Mouse (Mus musculus) lung, adult 18-20 months (tissue): ENCODE results near the gene Srsf4.

Experiments
- DNase-seq, 2 experiments: peaks; one replicate each; pipeline ENCODE4 v3.0.0; 2022; ENCODE audit warnings: mixed read lengths in 2 of 2

Srsf4 gene

GRCm38 (mm10) chr4:131873293-131874168 is at the start of gene Srsf4:
Srsf4 (plus strand) TSS chr4:131873617.
- DNase-seq = peak; percentile 92 to 95

DNA sequence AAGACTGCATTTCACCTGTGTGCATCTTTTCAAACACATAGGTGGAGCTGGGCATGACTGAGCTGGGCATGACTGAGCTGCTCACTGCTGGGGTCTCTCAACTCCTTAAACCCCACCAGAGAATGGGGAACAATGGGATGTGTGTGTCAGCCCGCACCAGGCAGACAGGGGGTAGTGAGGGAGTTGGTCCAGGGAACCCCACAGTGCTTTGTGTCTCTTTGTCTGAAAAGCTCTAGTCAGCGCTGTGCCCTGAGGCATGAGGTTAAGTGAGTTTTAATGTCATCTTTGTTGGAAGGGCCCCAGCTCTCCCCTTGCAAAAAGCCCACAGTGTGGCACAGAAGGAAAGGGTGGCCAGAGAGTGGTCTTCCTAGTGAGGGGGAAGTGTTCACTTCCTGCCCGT is 48.5 kb upstream of the Srsf4 start:
- DNase-seq = no peak

DNA sequence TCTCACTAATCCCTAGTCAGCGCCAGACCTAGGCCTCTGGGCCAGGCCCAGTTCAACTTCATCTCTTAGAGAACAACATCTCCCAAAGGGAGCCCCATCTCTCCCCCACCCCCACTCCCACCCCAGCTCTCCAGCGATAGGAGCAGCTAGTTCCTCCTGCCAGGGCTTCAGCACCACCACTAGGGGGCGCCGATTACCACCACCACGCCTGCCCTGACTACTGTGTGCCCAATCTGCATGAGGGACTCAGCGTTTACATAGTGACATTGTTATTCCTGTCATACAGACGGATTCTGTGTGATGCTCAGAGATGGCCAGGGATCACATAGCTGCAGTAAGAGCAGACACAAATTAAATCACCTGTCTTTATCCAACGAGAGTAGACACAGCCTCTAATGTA is 47.6 kb upstream of the Srsf4 start:
- DNase-seq = peak; percentile 48 to 57

DNA sequence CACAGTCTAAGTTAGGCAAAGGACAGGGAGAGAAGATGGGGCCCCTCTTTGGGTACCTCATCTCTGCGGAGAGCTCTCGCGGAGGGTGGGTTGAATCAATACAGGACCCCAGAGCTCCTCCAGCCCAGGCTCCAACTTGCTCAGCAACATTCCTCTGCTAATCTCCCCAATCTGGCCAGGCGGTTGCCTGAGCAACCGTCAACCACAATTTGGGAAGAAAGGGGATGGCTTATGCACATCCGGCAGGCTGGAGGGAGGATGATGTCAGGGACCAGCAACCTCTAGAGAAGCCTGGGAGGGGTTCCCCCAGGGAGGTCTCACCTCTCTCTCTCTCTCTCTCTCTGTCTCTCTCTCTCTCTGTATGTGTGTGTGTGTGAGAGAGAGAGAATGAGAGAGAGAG is 46.5 kb upstream of the Srsf4 start:
- peak in 1 of 2 experiments; percentile 20 for DNase-seq

DNA sequence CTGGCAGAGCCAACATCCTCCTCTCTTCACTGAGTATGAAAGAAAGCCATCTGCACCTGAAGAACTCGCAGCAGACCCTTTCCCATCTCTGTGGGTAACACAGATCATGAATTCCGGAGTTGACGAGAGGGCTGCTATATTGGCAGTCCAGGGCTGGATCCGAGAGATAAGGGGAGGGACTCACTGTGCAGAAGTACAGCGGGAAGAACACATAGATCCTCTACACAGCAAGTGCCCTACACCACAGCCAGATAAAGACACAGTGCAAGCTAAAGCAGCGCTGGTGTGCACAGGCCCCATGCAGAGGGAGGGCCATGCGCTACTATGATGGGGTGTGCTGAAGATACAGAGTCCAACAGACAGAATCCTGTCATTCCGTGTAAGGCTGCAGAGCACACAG is 44.3 kb upstream of the Srsf4 start:
- DNase-seq = no peak

- peak in 1 of 2 experiments; percentile 16 for DNase-seq
Observed at GRCm38 (mm10) chr4:131831546-131832045, 41.8 kb upstream of the Srsf4 start.

- no peak for DNase-seq
Observed at GRCm38 (mm10) chr4:131832759-131833407, 40.5 kb upstream of the Srsf4 start.

GRCm38 (mm10) chr4:131833971-131834609 is 39.3 kb upstream of the Srsf4 start:
- peak; percentile 25 to 28 for DNase-seq

- DNase-seq = peak; percentile 64 to 74
Observed at GRCm38 (mm10) chr4:131836351-131836881, 37.0 kb upstream of the Srsf4 start.

DNA sequence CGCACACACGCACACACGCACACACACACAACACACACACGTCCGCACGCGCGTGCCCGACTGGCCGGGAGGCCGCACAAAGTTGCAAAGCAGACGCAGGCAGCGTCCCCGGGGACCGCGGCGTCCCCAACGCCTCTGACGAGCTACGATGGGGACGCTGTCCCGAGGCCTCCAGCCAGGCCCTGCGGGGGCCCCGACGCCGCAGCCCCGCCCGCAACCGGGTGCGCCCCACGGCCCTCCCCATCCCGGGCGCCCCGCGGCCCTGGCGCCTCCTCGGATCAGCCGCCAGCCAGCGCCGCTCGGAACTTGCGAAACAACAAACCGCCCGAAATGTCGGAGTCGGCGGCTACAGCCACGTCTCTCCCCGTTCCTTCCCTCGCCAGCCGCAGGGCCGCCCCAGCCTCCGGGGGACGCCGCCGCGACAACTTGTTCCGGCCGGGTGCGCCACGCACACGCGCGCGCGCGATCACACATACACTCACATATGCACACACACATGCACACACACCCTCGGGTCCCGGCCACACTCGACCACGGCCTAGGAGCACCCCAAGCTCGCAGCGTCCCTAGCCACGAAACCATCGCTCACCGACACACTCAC is 36.4 kb upstream of the Srsf4 start:
- DNase-seq = peak; percentile 47 to 62

DNA sequence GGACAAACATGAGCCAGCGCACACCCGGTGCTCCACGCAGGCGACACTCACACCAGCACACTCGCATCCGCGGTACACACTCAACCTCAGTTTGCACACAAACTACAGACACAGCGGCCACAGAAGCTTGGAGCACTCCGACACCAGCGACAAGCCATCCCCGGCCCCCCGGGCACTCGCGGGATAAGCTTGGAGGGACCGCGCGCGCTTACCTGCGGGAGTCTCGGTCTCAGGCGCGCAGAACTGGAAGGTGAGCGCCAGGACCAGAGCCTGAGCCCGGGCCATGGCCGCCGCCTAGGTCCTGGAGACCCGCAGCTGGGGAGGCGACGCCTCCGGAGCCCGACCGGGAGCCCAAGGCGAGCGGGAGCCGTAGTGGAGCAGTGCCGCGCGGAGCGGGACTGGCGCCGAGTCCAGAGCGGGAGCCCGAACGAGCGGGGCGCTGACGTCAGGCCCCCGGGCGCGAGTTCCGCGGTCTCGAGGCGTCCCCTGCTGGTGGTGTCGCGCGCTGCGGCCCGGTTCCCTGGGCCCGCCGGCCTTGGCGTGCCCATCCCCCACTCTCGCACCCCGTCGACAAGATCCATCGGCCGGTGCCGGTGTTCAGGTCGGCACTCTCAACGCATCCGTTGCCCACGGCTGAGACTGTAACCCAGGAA is 35.4 kb upstream of the Srsf4 start, which contains the start of gene Ptpru:
Ptpru (minus strand) TSS at position 417 of the 653 bp plus-strand sequence.
- DNase-seq = peak; percentile 87 to 90

DNA sequence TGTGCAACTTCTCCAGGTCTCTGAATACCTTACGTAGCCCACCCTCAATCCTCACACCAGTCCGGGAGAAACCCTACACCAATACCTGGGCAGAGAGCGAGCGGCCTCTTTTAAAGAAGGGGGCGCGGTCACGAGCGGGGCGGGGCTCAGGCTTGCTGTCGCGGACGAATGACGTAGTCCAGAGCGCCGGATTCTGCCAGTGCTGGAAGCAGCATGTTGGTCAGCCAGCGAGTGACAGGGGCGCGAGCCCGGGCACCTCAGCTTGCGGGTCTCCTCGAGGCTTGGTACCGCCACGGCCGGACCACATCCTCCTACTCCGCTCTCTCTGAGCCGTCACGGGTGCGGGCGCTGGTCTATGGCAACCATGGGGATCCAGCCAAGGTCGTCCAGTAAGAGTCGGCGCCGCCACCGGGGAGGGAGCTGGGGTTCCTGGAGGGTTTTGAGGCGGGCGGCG is 30.1 kb upstream of the Srsf4 start, which contains the start of gene Mecr:
Mecr (plus strand) TSS at position 181 of the 454 bp plus-strand sequence.
- DNase-seq = peak; percentile 93

- no peak for DNase-seq
Observed at GRCm38 (mm10) chr4:131845991-131846778, 27.2 kb upstream of the Srsf4 start.

- DNase-seq = no peak
Observed at GRCm38 (mm10) chr4:131848082-131848481, 25.3 kb upstream of the Srsf4 start.

DNA sequence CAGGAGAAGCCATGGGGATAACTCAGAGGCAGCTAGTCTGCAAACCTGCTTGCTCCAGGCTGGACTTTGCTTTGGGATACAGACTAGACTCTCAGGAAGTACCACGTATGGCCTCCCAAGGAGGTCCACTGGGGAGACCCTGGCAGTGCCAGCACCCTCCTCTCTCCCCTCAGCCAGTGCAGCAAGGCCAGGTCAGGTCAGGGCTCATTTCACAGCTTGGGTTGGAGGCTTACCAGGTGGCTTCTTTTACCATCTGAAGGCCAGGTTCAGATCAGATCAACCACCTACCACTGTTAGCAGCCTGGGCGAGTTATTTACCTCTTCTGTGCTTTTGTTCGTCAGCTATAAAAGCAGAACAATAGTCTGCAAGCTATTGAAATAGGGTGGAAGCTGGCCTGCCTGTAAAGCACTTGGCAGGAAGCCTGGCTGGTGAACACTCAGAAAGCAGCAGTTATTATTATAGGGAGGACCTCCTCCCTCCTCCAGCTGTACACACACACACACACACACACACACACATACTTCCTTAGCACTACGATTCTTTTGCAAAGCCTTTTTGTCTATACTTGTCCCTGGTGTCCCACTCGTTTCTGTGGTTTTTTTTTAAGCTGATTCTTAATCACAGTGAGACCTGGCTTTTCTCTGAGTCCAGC is 23.3 kb upstream of the Srsf4 start:
- peak; percentile 72 to 79 for DNase-seq

- DNase-seq = no peak
Observed at GRCm38 (mm10) chr4:131854950-131855349, 18.5 kb upstream of the Srsf4 start.

DNA sequence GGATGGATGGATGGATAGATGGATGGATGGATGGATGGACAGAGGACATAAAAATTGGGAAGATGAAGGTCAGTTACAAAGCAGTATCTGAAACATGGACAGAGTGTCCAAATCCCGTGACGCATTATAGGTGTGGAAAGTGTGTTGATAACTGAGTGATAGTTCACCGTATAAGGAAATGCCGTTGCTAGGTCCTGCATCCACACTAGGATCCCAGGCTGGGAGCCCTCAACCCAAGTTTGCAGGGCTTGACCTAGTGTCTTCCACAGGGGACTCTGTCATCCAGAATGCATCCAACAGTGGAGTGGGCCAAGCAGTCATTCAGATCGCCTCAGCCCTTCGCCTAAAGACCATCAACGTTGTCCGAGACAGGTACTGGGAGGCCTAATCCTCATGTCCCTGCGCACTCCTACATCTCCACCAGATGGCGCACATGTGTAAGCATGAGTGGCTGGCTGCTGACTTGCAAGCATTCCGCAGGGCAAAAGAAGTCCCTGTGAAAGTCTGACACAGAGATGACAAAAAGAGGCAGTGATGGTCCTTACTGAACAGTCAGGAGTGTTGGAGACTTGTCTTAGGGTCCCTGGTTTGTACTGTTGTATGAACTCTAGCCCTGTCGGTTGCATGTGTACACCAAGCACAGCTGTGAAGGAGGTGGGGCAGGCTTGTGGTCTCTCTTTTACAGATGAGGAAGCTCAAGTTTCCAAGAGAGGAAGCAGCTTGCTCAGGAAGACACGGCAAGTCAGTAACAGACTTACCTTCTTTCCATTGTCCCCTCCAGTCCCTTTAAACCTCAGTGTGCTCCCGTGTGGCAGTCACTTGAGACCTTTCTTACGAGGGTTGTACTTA is 12.7 kb upstream of the Srsf4 start:
- peak; percentile 78 to 81 for DNase-seq

GRCm38 (mm10) chr4:131861341-131861739 is 12.1 kb upstream of the Srsf4 start:
- no peak for DNase-seq

GRCm38 (mm10) chr4:131872672-131873292 is 635 bp upstream of the Srsf4 start:
- DNase-seq = no peak
